Mouse (Mus musculus) 3134 (cell line): ENCODE measurements around the gene Ly75.

ENCODE experiments used
- DNase-seq: peaks from one replicate; pipeline ENCODE4 v3.0.0-alpha.2; 2011; ENCODE audit warnings: low spot score; ENCODE audit not compliant: insufficient read length; ENCODE audit errors: extremely low read depth

Ly75 gene

GRCm38 (mm10) chr2:60375608-60376107, 7.4 kb downstream of the Ly75 start:
- DNase-seq: no peak

- no peak for DNase-seq
Observed at GRCm38 (mm10) chr2:60375126-60375525, 8.0 kb downstream of the Ly75 start.

GRCm38 (mm10) chr2:60370188-60370587, 12.9 kb downstream of the Ly75 start:
- no peak for DNase-seq

GRCm38 (mm10) chr2:60369454-60369853, 13.6 kb downstream of the Ly75 start:
- DNase-seq: peak; percentile 60

GRCm38 (mm10) chr2:60367871-60368270, 15.2 kb downstream of the Ly75 start:
- no peak for DNase-seq

GRCm38 (mm10) chr2:60367204-60367603, 15.9 kb downstream of the Ly75 start:
- DNase-seq: no peak

- no peak for DNase-seq
Observed at GRCm38 (mm10) chr2:60365820-60366610, 17.1 kb downstream of the Ly75 start.

GRCm38 (mm10) chr2:60365138-60365775, 17.8 kb downstream of the Ly75 start:
- DNase-seq: no peak

GRCm38 (mm10) chr2:60362146-60362545, 21.0 kb downstream of the Ly75 start:
- DNase-seq: no peak

- DNase-seq: no peak
Observed at GRCm38 (mm10) chr2:60359796-60360195, 23.3 kb downstream of the Ly75 start.

- DNase-seq: no peak
Observed at GRCm38 (mm10) chr2:60355388-60355683, 27.8 kb downstream of the Ly75 start.

GRCm38 (mm10) chr2:60354541-60355387, 28.3 kb downstream of the Ly75 start:
- DNase-seq: no peak

GRCm38 (mm10) chr2:60352296-60352695, 30.8 kb downstream of the Ly75 start:
- DNase-seq: no peak

- DNase-seq: no peak
Observed at GRCm38 (mm10) chr2:60351781-60352180, 31.3 kb downstream of the Ly75 start.

- DNase-seq: no peak
Observed at GRCm38 (mm10) chr2:60347875-60348274, 35.2 kb downstream of the Ly75 start.

- no peak for DNase-seq
Observed at GRCm38 (mm10) chr2:60346531-60346930, 36.6 kb downstream of the Ly75 start.

GRCm38 (mm10) chr2:60345717-60346116, 37.4 kb downstream of the Ly75 start:
- DNase-seq: no peak

- no peak for DNase-seq
Observed at GRCm38 (mm10) chr2:60343607-60344289, 39.4 kb downstream of the Ly75 start.

- no peak for DNase-seq
Observed at GRCm38 (mm10) chr2:60342107-60342880, 40.8 kb downstream of the Ly75 start.

GRCm38 (mm10) chr2:60337937-60338336, 45.2 kb downstream of the Ly75 start:
- DNase-seq: no peak
